Mouse (Mus musculus) inflammation-experienced regulatory T-cells, adult 6 months (primary cell): ENCODE measurements around the gene Scgn. TPM values are rescaled to one million over a fixed set of nuclear protein-coding genes. Genes with fewer than 3 reads are reported as not detected.

Experiments
- ATAC-seq: one replicate; pipeline ENCODE4 v1.8.0; 2017
- polyA plus RNA-seq, 3 experiments: library from polyadenylated mRNA; unstranded; fragments of 100-300 nt; shearing (Covaris generic); gene quantifications; one replicate each; pipeline ENCODE4 v1.2.1; 2017

Gene Scgn
- polyA plus RNA-seq: not detected

DNA sequence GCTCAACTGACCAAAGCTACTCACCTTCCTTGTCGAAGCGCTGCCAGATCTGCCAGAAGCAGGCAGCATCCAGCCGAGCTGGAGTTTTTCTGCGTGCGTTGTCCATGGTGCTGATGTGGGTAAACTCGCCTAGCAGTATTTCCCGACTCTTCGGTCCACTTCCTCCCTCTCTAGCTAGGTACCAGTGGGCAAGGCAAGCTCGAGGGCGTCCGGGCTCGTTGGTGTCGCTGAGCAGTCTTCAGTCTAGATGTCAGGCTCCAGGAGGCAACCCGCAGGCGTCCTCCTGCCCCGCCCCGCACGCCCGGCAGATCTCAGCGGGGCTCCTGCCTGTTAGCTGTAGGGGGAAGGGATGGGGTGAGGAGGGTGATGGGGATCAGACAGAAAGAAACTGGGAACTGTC is at the start of gene Scgn:
Gene Scgn, minus strand, starts transcription at position 287 of the 400 bp plus-strand sequence.
- no peak for ATAC-seq

DNA sequence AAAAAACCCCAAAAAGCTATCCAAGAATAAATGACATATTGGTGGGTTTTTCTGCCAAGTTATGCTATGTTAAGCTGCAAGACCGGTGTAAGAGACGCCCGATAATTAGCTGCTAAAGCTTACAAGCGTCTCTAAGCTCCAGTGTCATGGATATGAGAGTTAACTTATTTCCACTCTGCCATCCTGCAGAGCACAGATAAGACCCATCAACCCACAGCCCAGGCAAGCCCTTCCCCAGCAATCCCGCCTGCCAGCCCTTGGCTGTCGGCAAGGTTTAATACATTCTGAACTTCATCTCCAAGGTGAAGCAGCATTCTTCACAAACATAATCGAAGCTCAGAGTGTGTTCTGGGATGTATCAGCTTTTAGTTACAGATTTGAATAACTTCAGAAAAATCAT is 49.2 kb upstream of the Scgn start:
- ATAC-seq: no peak

DNA sequence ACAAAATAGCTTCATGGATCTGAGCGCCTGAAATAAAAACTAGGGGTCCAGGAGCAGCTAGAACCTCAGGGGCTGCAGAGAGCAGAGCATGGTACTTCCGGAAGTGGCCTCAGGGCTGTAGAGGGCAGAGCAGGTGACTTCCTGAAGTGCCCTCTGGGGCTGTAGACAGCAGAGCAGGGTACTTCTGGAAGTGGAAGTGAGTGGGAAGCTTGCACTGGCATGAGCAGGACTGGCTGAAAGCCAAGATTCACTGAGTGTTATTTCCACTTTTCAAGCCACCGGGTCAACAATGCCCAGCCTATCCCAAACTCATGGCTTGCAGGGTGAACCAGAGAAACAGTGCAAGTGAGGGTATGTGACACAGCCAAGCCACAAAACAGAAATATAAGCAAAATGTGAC is 46.5 kb upstream of the Scgn start:
- ATAC-seq: no peak

DNA sequence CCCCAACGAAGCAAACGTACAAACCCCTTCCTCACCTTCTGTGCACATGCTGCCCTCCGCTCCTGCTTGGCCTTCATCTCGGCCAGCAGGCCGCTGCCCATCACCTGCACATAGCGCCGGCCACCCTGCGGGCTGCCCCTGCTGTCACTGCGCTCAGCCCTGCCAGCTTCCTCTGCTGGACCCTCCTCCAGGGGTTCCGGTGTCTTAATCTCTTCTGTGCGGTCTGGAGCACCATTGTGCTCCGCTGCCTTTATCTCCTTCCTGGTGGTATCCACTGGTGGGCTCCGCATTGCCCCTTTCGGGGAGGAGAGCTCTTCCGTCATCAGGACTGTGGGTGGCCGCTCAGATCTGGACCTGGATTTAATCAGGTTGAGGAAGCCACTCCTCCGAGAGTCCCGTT is 45.1 kb upstream of the Scgn start:
- ATAC-seq: no peak

DNA sequence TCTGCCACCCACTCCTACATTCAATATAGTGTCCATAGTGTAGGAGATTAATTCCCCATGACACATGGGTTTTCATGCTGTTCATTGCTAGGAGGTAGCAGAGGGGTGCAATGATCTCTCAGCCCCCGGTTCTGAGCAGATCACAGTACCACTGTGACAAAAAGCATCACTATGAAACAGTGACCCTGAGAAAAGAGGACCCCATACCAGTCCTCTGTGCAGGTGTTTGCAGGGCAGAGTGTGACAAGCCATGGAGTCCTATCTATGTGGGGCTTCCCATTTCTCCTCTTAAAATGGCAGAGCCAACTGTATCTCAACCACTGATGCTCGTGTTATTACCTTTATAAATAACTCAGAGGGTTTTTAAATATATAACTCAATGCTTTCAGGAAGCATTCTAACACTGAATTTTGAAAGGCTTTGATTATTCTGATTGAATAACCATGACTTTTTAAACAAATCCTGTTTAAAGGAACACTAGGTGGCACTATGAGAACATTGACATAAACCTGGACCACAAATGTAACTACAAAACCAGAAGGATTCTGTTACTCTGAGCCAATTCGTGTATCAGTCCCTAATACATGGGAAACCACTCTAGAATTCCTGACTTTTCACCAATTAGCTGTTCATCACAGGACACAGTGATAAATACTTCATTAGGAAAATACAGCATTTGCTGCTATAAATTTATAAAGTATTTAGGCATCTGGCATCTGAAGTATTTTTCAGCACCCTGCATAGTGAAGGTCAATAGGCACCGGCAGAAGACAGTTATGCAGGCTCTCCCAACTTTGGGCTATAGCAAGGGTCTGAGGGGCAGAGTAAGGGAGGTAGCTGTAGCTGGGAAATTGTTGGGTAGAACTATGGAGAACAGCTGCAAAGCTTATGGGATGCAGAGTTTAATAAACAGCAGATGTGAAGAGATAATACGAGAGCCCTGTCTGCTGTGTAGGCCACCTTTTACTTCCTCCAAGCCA is 36.5 kb upstream of the Scgn start:
- no peak for ATAC-seq

DNA sequence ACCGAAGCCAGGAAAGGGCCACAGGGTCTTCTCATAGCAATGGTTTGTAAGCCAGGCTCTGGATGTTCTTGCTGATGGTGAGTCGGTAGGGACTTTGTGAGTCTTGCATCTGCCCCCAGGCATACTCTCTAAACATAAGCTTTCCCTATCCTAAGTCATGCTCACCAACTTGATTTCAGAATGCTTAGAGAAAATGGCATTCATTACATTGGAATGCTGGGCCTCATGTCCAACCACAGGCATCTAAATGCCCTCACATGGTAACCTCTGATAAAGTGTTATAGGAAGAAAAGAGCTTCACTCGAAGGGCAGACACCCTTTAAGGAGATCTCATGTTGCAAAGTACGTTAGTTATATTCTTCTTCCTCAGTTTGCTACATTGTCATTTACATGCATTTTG is 27.5 kb upstream of the Scgn start:
- no peak for ATAC-seq

DNA sequence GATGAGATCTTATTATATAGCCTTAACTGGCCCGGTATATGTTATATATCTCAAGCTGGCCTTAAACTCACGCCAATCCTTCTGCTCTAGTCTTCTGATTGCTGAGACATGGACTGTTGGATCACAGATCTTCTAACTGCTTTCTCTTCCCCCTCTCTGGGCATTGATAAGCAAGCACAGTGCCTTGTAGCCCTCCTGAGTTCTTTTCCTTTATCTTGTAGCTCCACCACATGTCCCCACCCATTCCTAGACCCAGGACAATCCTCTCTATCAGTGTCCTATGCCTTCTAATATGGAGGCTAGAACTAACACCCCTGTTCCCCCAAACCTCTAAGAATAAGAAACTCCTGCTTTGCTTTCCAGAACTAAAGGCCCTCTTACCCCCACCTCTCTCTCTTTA is 14.5 kb upstream of the Scgn start:
- ATAC-seq: no peak

DNA sequence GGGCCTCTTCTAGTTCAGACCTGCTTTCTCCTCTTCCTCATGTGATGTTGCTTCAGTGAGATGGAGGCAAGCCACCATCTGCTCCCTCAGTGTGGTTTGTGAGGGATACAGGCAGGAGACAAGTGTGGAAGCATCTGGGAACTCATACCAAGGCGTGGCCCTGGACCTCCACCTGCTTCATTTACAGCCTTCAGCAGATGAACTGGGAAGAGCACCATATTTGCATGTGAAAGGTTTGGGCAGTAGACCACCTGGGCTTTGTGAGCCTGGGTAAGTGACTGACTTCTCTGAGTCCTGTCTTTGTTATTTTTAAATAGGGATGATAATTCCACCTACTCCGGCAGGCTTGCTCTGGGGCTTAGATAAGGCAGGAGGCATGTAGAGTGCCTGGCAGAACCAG is 10.8 kb upstream of the Scgn start:
- no peak for ATAC-seq

DNA sequence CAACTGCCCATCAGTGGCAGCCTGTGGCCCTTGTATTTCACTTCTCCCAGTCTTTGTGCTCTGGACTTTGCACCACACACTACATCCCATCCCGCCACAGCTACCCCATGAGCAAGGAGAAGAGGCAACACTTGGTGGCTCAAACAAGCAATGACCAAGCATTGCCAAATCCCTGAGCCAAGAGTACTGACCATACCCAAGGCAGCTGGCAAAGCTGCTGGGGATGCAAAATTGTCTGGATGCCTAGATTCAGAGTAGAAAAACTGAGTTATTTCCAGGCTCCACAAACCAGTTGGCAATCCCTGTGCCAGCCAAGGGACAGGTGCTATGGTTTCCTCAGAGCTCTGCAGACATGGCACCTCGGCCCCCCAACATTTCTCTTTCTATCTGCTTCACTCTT is 10.1 kb upstream of the Scgn start:
- no peak for ATAC-seq

DNA sequence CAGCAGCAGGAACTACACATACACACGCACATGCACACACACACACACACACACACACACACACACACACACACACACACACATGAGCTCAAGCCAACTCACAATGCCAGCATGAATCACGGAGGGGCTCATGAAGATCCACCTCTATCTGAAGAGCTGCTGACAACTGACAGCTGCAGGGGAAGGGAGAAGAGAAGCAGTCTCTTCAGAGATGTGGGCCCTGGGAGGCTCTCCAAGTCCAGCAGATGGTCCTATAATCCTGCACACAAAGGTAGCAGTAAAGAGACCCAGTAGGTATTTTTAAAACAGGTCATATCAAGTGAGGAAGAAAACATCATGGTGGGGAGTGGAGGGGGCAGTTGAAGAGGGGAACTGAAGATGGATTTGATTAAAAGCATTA is 7.8 kb upstream of the Scgn start:
- no peak for ATAC-seq

DNA sequence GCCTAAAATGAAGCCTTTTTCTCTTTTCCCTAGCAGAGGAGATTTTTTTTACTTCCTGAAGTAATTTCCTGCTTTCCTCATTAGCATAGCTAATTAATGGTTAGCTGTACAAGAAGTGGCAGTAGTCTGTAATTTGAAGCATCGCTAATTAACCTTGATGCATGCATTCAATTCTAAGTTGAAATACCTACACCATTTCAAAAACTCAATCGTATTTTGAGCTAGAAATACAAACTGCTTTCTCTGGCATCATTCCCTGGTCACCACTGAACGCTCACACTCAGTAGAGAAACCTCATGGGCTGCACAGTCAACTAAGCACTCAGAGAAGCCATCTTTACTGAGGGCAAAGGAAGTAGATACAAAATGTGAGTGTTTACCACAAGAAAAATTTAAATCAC is 3.7 kb upstream of the Scgn start:
- ATAC-seq: no peak

DNA sequence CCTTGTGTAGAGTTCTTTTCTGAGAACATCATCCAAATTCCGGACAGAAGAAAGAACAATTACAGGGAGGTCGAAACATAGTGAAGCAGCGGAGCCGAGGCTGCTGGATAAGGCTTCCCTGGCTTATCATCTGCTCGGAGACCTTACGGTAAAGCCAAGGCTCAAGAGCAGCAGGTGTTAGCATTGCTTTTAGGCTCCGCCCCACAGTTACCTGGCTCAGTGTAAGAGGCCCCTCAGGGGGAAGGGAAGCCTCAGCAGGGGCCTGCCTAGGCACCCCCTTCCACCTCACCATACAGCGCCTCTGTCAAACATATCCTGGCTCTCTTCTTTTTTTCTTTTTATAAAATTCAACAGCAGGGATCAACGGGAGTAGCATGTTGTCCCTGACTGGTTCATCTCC is 3.0 kb upstream of the Scgn start:
- no peak for ATAC-seq

DNA sequence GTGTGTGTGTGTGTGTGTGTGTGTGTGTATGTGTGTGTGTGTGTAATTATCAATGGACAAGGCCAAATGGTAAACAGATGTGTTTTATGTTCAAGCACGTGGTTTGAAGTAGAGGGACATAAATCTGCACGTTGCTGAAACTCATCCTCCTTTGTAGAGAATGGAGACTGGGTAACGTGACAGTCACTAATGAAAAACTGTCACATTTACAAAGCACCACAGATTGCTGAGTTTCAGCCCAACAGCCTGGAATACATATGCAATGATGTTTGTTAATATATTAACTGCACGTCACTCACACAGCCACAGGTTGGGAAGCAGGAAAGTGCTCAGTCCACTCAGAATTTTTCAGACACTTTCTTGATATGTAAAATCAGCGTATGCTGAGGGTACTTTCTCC is 563 bp downstream of the Scgn start:
- no peak for ATAC-seq

DNA sequence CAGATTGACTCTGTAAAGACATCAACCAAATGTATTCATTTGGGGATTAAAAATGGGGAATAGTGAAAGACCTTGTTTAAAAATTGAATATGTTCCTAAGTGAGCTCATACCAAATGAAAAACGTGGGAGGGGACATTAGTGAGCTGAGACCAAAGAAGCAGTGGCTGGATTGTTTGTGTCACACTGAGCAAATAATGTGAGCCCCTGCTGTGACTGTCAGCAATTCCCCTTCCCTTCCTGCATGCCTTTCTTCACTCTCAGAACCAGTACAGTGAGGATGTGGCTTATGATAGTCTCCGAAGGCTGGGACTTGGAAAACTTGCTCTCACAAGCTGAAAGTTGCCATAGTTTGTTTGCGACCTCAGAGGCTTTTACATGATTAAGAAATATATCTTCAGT is 5.9 kb downstream of the Scgn start:
- no peak for ATAC-seq

DNA sequence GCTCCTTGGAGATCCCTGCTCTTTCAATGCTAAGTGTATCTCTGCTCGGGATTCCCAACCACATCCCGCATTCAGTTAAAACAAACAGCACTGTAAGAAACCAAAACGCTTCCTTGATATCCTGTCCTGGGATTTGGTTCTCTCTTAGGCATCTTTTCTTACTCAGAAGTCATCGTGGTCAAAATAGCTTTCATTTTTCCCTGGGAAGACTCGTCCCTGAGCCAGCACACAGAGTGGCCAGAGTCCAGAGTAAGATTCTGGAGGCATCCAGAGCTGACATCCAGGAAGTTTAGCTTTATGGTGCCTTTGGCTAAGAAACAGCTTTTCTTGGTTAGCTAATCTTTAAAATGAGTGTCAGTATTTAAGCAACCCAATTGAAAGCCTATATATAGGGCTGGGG is 18.7 kb downstream of the Scgn start:
- no peak for ATAC-seq

DNA sequence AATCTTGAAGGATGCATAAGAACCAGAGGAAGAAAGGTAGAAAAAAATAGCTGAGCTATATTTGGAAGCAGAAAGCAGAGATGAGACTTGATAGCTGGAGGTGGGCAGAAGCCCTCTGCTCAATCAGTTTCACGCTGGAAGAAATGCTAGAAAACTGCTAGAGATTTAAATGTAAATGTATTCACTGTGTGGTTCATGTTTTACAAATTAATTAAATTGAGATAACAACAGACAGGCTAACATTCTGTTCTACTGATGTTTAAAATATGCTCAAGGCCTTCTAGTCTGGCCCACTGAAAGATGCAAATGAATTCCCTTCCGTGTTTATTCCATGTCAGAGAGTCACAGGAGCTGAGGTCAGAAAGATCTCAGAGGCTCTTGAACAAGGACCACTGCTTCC is 19.1 kb downstream of the Scgn start:
- ATAC-seq: no peak

DNA sequence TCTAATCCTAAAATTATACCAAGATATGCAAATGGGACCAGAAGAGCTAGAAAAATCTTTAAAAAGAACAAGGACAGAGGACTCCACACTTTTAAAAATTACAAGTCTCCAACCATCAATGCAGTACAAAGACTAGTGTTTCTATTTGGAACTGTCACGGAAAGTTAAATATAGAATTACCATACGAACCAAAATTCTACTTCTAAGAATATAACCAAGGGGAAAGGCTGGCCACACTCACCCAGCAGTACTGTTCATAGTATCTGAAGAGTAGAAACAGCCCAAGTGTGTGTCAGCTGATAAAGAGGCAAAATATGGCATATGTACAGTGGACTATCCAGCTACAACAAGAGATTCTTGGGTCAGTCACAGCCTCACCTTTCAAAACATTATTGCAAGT is 26.1 kb downstream of the Scgn start:
- no peak for ATAC-seq

DNA sequence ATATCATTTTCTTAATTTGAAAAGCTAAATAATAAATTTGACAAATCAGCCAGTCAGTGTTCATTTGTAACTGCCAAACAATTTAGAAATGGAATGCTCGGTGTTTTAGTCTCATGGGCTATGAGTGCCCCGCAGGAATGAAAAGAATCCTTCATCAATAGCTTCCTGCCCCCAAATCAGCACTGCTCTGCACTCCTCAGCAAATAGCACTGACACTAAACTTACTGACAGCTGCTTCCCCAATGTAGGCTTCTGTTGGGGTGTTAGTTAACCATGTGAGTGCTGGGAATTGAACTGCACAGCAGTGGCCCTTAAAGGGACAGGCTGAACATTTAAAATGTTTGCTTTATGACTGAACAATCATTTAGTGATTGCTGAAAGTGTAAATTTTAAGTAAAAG is 31.2 kb downstream of the Scgn start:
- no peak for ATAC-seq

DNA sequence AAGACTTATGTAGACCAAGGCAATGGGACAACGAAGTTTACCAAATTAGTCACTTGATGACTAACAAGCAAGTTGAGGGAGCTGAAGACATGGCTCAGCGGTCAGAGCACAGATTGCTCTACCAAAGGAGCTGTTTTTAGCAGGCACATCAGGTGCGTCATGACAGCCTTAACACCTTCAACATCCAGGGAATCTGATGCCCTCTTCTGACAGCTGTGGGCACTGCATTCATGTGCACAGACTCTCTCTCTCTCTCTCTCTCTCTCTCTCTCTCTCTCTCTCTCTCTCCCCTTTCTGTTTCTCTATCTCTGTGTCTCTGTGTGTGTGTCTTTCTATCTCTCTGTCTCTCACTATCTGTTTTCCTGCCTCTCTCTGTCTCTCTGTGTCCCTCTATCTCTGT is 40.1 kb downstream of the Scgn start:
- ATAC-seq: no peak

DNA sequence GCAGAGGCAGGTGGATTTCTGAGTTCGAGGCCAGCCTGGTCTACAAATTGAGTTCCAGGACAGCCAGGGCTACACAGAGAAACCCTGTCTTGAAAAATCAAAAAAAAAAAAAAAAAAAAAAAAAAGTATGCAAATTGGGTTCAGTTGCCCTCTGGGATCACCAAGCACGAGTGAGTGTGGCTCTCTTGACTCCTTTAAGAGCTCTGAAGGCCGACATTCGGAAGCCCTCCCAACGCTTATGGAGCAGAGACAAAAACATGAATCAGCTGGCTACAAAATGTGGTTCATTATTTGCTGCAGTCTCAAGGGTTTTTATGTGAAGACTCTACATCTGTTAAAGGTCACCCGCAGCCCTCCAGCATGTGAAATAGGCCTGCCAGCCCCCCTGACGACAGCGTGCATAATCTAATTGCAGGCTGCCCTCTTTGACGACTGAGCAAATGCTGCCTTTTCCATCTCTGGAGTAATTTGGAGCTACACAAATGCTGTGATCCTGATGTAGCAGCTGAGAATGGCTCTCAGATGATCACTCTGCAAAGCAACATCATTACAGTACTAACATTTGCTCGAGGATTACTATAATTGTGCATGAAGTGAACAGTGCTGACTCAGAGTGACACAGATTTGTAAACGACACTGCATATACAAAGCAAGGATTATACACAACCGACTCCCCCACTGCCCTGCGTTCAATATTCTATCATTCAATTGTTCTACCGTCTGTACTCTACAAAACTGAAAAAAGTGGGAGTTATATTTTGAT is 41.3 kb downstream of the Scgn start:
- no peak for ATAC-seq

DNA sequence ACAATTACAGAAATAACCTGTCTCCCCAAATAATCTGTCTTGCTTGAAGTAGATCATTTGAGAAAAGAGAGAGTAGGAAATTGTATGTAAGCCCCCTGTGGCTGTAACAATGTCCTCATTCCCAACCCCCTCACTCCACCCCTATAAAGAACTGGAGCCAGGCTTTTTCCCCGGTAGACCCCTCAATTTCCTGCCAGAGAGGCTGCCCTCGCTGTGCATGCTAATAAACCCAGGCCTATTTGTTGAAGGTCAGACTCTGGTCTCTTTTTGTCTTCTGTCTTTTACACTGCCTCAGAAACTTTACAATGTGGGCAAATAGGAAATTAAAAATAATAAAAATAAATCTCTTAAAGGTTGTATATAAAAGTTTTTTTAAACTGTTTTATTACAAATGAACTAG is 44.8 kb downstream of the Scgn start:
- ATAC-seq: no peak

DNA sequence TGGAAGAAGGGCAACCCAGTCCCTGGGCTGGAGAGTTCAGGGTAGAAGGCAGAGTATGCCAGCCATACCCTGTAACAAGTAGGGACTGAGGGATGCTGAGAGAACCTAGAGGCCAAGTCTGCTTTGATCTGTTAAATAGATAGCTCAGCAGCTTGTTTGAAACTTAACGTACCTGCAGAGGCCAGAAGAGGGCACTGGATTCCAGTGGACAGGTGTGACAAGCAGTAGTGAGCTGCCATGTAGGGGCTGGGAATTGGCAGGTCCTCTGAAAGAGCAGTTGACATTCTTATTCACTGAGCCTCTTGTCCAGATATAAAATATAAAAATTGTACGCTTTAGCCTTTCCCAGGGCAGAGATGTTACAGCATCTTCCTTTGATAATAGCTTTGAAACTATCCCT is 48.2 kb downstream of the Scgn start:
- no peak for ATAC-seq

DNA sequence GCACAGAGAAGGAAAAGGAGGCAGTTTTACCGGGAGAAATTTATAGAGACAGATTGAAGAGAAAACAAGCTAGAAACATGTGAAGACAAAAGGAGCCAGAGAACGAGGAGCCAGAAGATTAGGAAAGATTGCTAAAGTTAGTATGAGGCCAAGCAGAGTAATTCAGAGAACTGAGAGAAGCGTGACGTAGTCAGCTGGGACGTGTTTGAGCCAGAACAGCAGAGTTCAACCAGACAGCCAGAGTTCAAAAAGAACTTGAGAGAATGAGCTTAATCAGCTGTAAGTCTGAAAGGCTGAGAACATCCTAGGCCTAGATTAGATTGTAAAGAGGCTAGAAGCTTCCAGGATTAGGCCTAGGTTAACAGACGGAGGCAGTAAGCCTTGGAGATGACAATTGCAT is 50.7 kb downstream of the Scgn start:
- no peak for ATAC-seq

DNA sequence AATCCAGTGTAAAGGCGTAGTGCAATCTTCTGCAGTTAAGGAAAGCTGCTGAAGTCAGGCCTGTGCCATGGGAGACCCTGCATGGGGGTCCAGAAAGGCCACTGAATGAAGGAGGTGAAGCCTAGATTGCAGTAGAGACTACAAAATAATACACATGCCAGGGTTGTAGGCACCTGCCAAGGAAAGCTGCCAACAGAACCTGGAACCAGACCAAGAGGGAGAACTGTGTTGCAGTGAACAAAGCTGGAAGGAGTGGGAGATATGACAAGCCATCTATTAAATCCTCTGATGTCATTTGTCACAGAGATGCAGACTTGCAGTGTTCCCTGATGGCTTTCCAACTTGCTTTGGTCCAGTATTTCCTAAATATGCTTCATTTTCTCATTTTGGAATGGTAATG is 52.3 kb downstream of the Scgn start:
- no peak for ATAC-seq
